Mouse (Mus musculus) lung, embryonic 14.5 days (tissue): ENCODE data around the gene Foxp4. TPM values are rescaled to one million over a fixed set of nuclear protein-coding genes. Genes with fewer than 3 reads are reported as not detected.

Experiments
- ATAC-seq: fragments of 200-750 bp; cut with Nextera tagmentation; 2 replicates; pipeline ENCODE4 v1.8.0; 2017; ENCODE audit warnings: mild to moderate bottlenecking, moderate TSS enrichment, moderate library complexity; ENCODE audit not compliant: insufficient read depth
- DNase-seq: peaks from one replicate; pipeline ENCODE4 v3.0.0-alpha.2; 2015
- H3K27ac ChIP-seq: fragments of 300-500 bp; sonication (generic); 2 replicates; pipeline ENCODE4 v1.5.1; 2014; ENCODE audit warnings: low read depth, mild to moderate bottlenecking, moderate library complexity
- H3K27me3 ChIP-seq: fragments of 300-500 bp; sonication (generic); 2 replicates; pipeline ENCODE4 v1.6.1; 2014; ENCODE audit warnings: low read length, control low read depth; ENCODE audit not compliant: insufficient read depth
- H3K36me3 ChIP-seq: fragments of 300-500 bp; sonication (generic); 2 replicates; pipeline ENCODE4 v1.6.1; 2014; ENCODE audit warnings: control low read depth; ENCODE audit not compliant: insufficient read depth
- H3K4me1 ChIP-seq: fragments of 300-500 bp; sonication (generic); 2 replicates; pipeline ENCODE4 v1.6.1; 2014; ENCODE audit warnings: antibody characterized with exemption, control low read depth; ENCODE audit not compliant: insufficient read depth
- H3K4me2 ChIP-seq: fragments of 300-500 bp; sonication (generic); 2 replicates; pipeline ENCODE4 v1.6.1; 2014; ENCODE audit warnings: mild to moderate bottlenecking
- H3K4me3 ChIP-seq: fragments of 300-500 bp; sonication (generic); 2 replicates; pipeline ENCODE4 v1.5.1; 2014; ENCODE audit warnings: low read depth, low read length
- H3K9ac ChIP-seq: fragments of 300-500 bp; sonication (generic); 2 replicates; pipeline ENCODE4 v1.6.1; 2014
- H3K9me3 ChIP-seq: fragments of 300-500 bp; sonication (generic); 2 replicates; pipeline ENCODE4 v1.6.1; 2016; ENCODE audit warnings: low read depth, low read length, control low read depth
- CTCF ChIP-seq: IDR thresholded peaks from 2 replicates; pipeline ENCODE4 v1.5.1; 2016; ENCODE audit warnings: antibody characterized with exemption, low read depth
- WGBS: fragments of 180-500 bp; shearing (Covaris S2); extraction: QIAGEN DNeasy Blood & Tissue Kit; methylation state at CpG from one replicate; pipeline ENCODE4 v1.1.7; 2014; 5-methylcytosine and 5-hydroxymethylcytosine counted together
- polyA plus RNA-seq: library from polyadenylated mRNA; unstranded; fragments of >200 nt; fragmentation: Nextera tagmentation; extraction: Ambion mirVana; gene quantifications from 2 replicates; pipeline ENCODE4 v1.2.1, GENCODE M21; 2014

Gene Foxp4
- polyA plus RNA-seq, 1 experiment from 2014 or later: 42.2 TPM

DNA sequence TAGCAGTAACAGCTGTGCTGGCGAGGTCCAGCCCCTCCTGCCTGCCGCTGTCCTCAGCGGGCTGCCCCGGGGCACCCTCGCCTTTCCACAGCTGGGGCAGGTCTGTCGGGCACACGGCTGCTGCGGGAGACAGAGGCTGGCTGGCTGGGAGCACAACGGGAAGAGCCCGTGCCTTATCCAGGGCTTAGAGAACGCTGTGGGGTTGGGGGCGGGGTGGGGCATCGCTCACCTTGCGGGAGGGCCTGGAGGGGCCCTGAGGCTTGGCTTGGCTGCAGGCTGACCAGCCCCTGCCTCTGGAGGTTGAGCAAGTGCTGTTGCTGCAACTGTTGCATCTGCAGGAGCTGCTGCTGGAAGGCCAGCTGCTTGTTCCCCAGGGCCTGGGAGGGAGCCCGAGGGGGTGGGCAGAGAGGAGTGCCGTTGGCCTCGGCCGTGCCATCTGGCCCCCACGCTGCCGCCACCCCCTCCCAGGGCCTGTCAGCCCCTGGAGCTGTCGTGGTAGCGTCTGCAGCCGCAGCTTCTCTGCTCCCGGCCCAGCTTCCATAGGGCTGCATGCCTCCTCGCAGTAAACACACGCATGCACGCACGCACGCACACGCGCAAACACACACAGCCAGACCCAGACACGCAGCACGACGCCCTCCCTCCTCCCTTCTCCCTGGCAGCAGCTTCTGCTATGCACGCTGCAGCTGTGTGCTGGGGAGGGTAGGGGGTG is 45.9 kb downstream of the Foxp4 start:
- Histone ChIP-seq H3K9ac (no peak overlapping the region; the same call in 1 of the 2 replicates), H3K4me2 (peak overlapping the region; percentile 26; the same call in 1 of the 2 replicates), H3K27me3 (no peaks in the 10 kb centered on the region), H3K4me1 (peaks cover 22% of the 10 kb centered on the region), H3K36me3 (peaks cover 88% of the 10 kb centered on the region), H3K27ac (peak overlapping the region; percentile 60; the same call in 1 of the 2 replicates), H3K4me3 (no peak overlapping the region), H3K9me3 (no peaks in the 10 kb centered on the region)
- WGBS: 24% methylated on average over 35 of the region's 35 CpGs
- peak; percentile 56 for ATAC-seq
- DNase-seq: peak; percentile 67
- no peak for TF ChIP-seq CTCF

DNA sequence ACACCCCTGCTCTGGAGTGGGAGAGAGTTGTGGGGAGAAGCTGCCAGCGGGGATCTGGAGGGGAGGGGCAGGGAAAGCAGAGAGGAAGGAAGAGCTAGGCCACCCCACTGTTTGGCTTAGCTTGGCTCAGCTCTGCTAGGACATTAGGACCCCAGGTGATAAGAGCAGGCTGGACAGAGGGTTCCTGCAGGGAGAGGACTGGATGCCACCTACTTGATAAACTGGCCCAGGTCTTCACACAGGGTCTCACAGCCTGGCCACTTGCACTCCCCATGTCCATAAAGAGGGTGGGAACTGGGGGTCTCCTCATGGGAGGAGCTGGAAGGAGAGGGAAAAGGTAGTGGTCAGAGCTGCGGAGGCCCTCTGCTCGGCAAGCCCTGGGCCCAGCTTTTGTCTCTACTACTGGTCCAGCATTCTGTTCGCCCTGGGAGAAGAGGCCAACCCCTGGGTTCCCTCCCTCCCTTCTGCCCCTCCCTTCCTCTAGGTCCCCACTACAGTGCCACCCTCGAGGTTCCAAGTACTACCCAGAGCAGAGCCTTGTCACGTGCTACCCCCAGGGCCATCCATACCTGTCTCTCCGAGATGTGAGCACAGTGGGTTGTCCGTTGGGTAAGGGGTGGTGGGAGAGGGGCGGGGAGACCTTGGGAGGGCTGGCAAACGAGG is 46.6 kb downstream of the Foxp4 start:
- WGBS: 45% methylated on average over 10 of the region's 10 CpGs
- H3K9me3 ChIP-seq: no peaks in the 10 kb centered on the region
- H3K4me3 ChIP-seq: no peak overlapping the region
- no peak overlapping the region for H3K9ac ChIP-seq
- peak overlapping the region; percentile 60; the same call in 1 of the 2 replicates for H3K27ac ChIP-seq
- ATAC-seq (0 out of 2 replicates have a peak, but pooled peaks have one; percentile 2), DNase-seq (no peak)
- no peak for TF ChIP-seq CTCF
- peaks cover 86% of the 10 kb centered on the region for H3K36me3 ChIP-seq
- no peaks in the 10 kb centered on the region for H3K27me3 ChIP-seq
- H3K4me1 ChIP-seq: peaks cover 22% of the 10 kb centered on the region
- H3K4me2 ChIP-seq: no peak overlapping the region

DNA sequence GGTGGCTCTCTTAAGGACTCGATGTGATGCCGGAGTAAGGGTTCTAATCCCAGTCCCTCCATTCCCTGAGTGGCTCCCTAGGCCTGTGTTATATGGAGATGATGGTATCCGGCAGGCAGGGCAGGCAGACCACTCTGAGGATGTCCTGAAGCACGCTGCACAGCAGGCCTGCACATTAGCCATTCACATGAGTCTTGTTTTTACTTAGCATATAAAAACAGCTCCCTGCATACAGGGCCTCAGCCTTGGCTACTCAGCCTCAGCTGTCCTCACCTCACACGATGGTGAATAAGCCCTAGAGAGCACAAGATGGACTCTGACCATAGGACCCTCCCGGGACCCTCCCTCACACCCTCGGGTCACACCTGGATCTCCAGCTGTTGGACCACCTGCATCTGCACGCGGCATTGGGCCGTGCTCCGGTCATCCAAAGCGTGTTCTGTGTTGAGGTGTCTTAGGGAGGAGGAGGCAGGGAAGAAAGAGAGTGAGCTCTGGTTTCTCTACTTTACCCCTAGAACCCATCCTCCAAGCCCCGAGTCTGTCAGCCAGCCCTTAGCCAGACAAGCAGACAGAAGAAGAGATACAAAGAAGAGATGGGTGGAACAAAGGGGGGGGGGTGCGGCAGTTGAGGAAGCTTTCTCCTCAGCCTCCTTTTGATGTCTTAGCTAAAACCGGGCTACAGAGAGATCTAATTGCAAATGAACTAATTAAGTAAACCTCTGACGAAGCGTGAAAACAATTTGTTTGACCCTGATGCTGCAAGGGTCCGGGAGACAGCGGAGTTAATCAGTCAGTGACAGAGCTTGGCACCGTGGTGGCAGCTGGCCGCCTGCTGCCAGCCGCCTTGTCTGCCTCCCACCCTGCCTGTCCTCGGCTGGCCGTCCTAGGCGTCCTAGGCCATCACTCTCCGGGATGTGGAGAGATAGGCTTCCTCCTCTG is 47.4 kb downstream of the Foxp4 start:
- TF ChIP-seq CTCF: no peak
- no peaks in the 10 kb centered on the region for H3K9me3 ChIP-seq
- no peak overlapping the region for H3K4me3 ChIP-seq
- H3K4me1 ChIP-seq: peaks cover 22% of the 10 kb centered on the region
- peak; percentile 35 for DNase-seq
- no peak overlapping the region for H3K4me2 ChIP-seq
- H3K27ac ChIP-seq: peak overlapping the region; percentile 9; the same call in 1 of the 2 replicates
- peaks cover 88% of the 10 kb centered on the region for H3K36me3 ChIP-seq
- H3K27me3 ChIP-seq: no peaks in the 10 kb centered on the region
- 51% methylated on average over 26 of the region's 26 CpGs for WGBS
- ATAC-seq: 0 out of 2 replicates have a peak, but pooled peaks have one; percentile 1
- no peak overlapping the region for H3K9ac ChIP-seq

DNA sequence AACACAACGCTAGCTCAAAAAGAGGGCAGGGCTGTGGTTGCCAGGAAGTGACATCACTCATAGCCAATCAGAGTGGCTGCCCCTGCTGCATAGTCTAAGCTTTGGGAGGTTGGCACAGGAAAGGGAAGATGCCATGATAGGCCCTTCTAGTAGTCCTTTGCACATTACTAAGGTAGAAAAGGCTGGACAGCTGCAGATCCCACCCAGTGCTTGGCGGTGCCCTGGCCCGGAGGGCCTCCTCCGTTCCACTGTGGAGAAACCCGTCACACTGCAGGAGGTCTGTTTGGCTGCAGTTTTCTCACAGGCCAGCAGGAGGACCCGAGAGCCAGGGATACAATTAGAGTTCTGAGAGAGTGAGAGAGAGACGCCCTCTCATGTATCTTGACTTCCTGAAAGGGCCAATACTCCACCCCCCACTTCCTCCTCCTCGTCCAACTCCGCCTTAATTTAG is 51.1 kb downstream of the Foxp4 start:
- peak overlapping the region; percentile 31 for H3K4me2 ChIP-seq
- DNase-seq (peak; percentile 92), ATAC-seq (peak; percentile 48)
- H3K9ac ChIP-seq: no peak overlapping the region
- H3K4me3 ChIP-seq: no peak overlapping the region
- 7% methylated on average over 9 of the region's 9 CpGs for WGBS
- no peak overlapping the region for H3K27ac ChIP-seq
- peak; percentile 96 for TF ChIP-seq CTCF
- peaks cover 6% of the 10 kb centered on the region; the same call in 1 of the 2 replicates for H3K4me1 ChIP-seq
- H3K36me3 ChIP-seq: peaks cover 95% of the 10 kb centered on the region
- no peaks in the 10 kb centered on the region for H3K27me3 ChIP-seq
- H3K9me3 ChIP-seq: no peaks in the 10 kb centered on the region

DNA sequence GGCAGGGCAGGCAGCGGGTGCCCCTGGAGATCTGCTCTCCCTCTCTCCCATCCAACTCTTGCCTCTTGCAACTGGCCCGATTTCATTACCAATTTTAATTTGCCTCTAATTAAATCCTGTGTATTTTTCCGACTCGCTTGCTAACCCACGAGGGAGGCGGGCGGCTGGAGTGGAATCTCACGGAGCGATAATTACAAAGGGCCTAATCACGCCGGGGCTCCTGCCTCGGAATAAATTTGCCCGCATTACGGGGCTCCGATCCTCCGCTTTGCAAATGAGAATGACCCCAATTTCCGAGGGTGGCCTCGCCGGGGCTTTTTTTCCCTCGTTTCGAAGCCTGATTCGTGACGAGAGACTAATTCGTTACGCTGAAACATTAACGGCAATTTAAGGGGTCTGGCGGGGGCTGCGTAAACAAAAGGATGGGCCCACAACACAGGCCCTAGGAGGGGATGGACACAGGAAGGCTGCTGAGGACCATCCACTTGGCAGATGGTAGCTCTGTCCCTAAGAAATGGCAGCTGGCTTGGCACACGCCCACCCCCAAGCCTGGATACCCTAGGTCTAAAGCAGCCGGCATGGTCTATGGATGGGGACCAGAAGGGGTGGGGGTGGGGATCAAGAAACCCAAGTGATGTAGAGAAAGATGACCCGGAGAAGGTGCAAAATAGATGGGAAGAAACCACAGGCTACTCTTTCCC is 52.0 kb downstream of the Foxp4 start:
- Histone ChIP-seq H3K27me3 (no peaks in the 10 kb centered on the region), H3K36me3 (peaks cover 91% of the 10 kb centered on the region), H3K9ac (no peak overlapping the region), H3K4me2 (no peak overlapping the region), H3K27ac (no peak overlapping the region), H3K9me3 (no peaks in the 10 kb centered on the region), H3K4me1 (no peaks in the 10 kb centered on the region), H3K4me3 (no peak overlapping the region)
- DNase-seq (no peak), ATAC-seq (no peak)
- TF ChIP-seq CTCF: no peak
- 91% methylated on average over 31 of the region's 31 CpGs for WGBS

DNA sequence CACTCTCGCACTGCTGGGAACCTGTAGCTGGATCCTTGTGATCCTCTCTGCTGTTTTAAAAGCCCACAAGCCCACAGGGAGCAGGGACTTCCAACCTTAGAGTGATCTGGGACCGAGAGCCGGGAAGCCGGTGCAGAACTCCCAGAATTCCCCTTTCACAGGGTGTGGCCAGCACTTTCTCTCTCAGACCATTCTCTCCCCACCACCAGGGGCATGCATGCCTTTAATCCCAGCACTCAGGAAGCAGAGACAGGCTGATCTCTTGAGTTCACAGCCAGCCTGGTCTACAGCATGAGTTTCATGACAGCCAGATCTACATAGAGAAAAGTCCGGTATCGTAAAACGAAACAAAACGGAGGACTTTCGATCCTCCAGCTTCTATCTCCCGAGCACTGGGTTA is 54.6 kb downstream of the Foxp4 start:
- ATAC-seq: no peak
- WGBS: 90% methylated on average over 10 of the region's 10 CpGs
- Histone ChIP-seq H3K4me2 (no peak overlapping the region), H3K4me1 (no peaks in the 10 kb centered on the region), H3K27ac (no peak overlapping the region), H3K4me3 (no peak overlapping the region), H3K9me3 (no peaks in the 10 kb centered on the region), H3K9ac (no peak overlapping the region), H3K27me3 (no peaks in the 10 kb centered on the region), H3K36me3 (peaks cover 78% of the 10 kb centered on the region)
- TF ChIP-seq CTCF: no peak
- DNase-seq: no peak
